Mouse (Mus musculus): ENCODE measurements at regions not wholly inside any gene's neighbourhood (a gene's known extent, or its start where the extent isn't known, plus 50 kb on each side); places are given as distances from the start of the nearest gene placed in this dataset.

DNA sequence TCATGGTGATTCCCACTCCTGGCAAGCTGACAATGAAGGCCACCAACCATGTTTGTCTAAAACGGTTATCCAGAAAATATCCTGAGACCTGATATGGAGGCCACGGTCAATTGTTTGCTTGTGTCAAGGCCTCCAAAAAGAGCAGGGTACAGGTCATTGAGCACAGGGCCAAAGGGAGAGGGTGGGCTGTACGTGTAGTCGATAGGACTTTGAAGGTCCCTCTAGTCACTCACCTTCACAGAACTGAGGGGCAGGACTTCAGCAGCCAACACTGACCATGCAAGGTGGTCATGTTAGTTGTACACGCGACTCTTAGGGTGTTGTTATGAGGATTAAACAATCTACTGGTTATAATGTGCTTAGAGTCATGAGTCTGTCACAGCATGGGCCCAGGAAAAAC, 264.4 kb upstream of the Prok2 start:
- ATAC-seq (ENCODE audit: insufficient read depth, low read depth) (no peak), DNase-seq (ENCODE audit: low spot score) (no peak)
- Histone ChIP-seq H3K27ac (ENCODE audit: low read depth) (no peak overlapping the region), H3K4me2 (ENCODE audit: low read depth, low read length) (no peak overlapping the region), H3K9me3 (replicated peaks; ENCODE audit: control insufficient read depth, low read length) (no peaks in the 10 kb centered on the region), H3K27me3 (ENCODE audit: control insufficient read depth, insufficient read depth, low read length) (peaks cover 11% of the 10 kb centered on the region), H3K4me1 (ENCODE audit: control insufficient read depth, insufficient read depth) (peaks cover 37% of the 10 kb centered on the region), H3K9ac (replicated peaks; ENCODE audit: low read depth, low read length) (no peak overlapping the region), H3K36me3 (replicated peaks; ENCODE audit: control insufficient read depth, insufficient read depth, low read length) (no peaks in the 10 kb centered on the region), H3K4me3 (ENCODE audit: low read depth, low read length) (no peak overlapping the region)
- TF ChIP-seq EP300 (IDR thresholded peaks at IDR 0.05; ENCODE audit: low read depth), result no peak
- no peak for TF ChIP-seq CTCF (IDR thresholded peaks at IDR 0.05; ENCODE audit: low read depth)
- 64% methylated on average over 6 of the region's 6 CpGs for WGBS

DNA sequence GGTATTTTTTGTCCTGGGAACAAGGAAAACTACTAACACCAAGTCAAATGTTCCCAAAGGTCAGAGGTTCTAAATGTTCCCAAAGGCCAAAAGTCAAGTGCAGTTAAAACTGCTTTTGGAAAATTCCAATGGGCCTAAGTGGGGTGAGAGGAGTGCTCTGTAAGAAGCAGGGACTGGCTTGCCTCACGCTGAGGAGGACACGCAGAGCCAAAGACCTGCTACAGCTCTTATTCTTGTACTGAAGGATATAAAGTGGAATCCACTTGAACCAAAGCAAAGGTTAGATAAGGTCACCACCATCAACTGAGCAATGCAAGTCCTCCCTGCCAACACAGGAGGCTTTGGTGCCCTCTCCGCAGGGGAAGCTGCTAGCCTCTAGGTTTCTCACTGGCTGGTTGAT, 260.3 kb upstream of the Prok2 start:
- TF ChIP-seq EP300 (IDR thresholded peaks at IDR 0.05; ENCODE audit: low read depth), result no peak
- no peak for TF ChIP-seq CTCF (IDR thresholded peaks at IDR 0.05; ENCODE audit: low read depth)
- Histone ChIP-seq H3K27ac (ENCODE audit: low read depth) (no peak overlapping the region), H3K4me1 (ENCODE audit: control insufficient read depth, insufficient read depth) (peaks cover 33% of the 10 kb centered on the region), H3K4me3 (ENCODE audit: low read depth, low read length) (no peak overlapping the region), H3K9ac (replicated peaks; ENCODE audit: low read depth, low read length) (no peak overlapping the region), H3K27me3 (ENCODE audit: control insufficient read depth, insufficient read depth, low read length) (peaks cover 21% of the 10 kb centered on the region), H3K36me3 (replicated peaks; ENCODE audit: control insufficient read depth, insufficient read depth, low read length) (no peaks in the 10 kb centered on the region), H3K9me3 (replicated peaks; ENCODE audit: control insufficient read depth, low read length) (no peaks in the 10 kb centered on the region), H3K4me2 (ENCODE audit: low read depth, low read length) (no peak overlapping the region)
- no peak for DNase-seq (ENCODE audit: low spot score)
- ATAC-seq (ENCODE audit: insufficient read depth, low read depth), result no peak
- WGBS, result 45% methylated on average over 3 of the region's 3 CpGs

GRCm38 (mm10) chr6:99985322-99985721, 259.1 kb upstream of the Prok2 start:
- DNase-seq (ENCODE audit: low spot score) (no peak), ATAC-seq (ENCODE audit: insufficient read depth, low read depth) (no peak)
- H3K9me3 ChIP-seq (replicated peaks; ENCODE audit: control insufficient read depth, low read length), result no peaks in the 10 kb centered on the region
- H3K27ac ChIP-seq (ENCODE audit: low read depth), result no peak overlapping the region
- H3K27me3 ChIP-seq (ENCODE audit: control insufficient read depth, insufficient read depth, low read length), result peaks cover 23% of the 10 kb centered on the region
- H3K9ac ChIP-seq (replicated peaks; ENCODE audit: low read depth, low read length), result no peak overlapping the region
- H3K36me3 ChIP-seq (replicated peaks; ENCODE audit: control insufficient read depth, insufficient read depth, low read length), result no peaks in the 10 kb centered on the region
- no peak overlapping the region for H3K4me2 ChIP-seq (ENCODE audit: low read depth, low read length)
- H3K4me3 ChIP-seq (ENCODE audit: low read depth, low read length), result no peak overlapping the region
- peaks cover 23% of the 10 kb centered on the region for H3K4me1 ChIP-seq (ENCODE audit: control insufficient read depth, insufficient read depth)
- WGBS, result 17% methylated on average over 5 of the region's 5 CpGs
- no peak for TF ChIP-seq CTCF (IDR thresholded peaks at IDR 0.05; ENCODE audit: low read depth)
- no peak for TF ChIP-seq EP300 (IDR thresholded peaks at IDR 0.05; ENCODE audit: low read depth)

DNA sequence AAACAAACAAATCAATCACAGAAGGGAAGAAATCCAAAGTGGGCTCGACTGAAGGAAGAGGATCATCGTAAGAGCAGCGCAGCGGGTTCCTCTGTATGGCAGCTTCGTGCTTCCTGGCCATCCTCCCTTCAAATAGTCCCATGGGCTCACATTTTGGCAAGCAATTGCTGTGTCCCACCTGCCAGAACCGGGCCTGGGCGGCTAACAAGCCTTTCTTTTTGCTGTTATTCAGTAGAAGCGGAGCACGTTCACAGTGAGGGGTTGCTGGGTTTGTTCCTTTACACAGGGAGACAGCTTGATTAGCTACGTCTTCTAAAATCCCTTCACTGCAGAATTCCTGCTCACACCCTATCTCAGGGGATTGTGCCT, 258.6 kb upstream of the Prok2 start:
- 34% methylated on average over 10 of the region's 10 CpGs for WGBS
- Histone ChIP-seq H3K27ac (ENCODE audit: low read depth) (no peak overlapping the region), H3K4me1 (ENCODE audit: control insufficient read depth, insufficient read depth) (peaks cover 23% of the 10 kb centered on the region), H3K36me3 (replicated peaks; ENCODE audit: control insufficient read depth, insufficient read depth, low read length) (no peaks in the 10 kb centered on the region), H3K4me3 (ENCODE audit: low read depth, low read length) (no peak overlapping the region), H3K27me3 (ENCODE audit: control insufficient read depth, insufficient read depth, low read length) (peaks cover 26% of the 10 kb centered on the region), H3K9ac (replicated peaks; ENCODE audit: low read depth, low read length) (no peak overlapping the region), H3K9me3 (replicated peaks; ENCODE audit: control insufficient read depth, low read length) (no peaks in the 10 kb centered on the region), H3K4me2 (ENCODE audit: low read depth, low read length) (no peak overlapping the region)
- DNase-seq (ENCODE audit: low spot score) (no peak), ATAC-seq (ENCODE audit: insufficient read depth, low read depth) (no peak)
- TF ChIP-seq EP300 (IDR thresholded peaks at IDR 0.05; ENCODE audit: low read depth) (no peak), CTCF (IDR thresholded peaks at IDR 0.05; ENCODE audit: low read depth) (no peak)

- peaks cover 26% of the 10 kb centered on the region for H3K27me3 ChIP-seq (ENCODE audit: control insufficient read depth, insufficient read depth, low read length)
- H3K27ac ChIP-seq (ENCODE audit: low read depth), result no peak overlapping the region
- no peak overlapping the region for H3K9ac ChIP-seq (replicated peaks; ENCODE audit: low read depth, low read length)
- peaks cover 23% of the 10 kb centered on the region for H3K4me1 ChIP-seq (ENCODE audit: control insufficient read depth, insufficient read depth)
- TF ChIP-seq EP300 (IDR thresholded peaks at IDR 0.05; ENCODE audit: low read depth), result no peak
- no peak for TF ChIP-seq CTCF (IDR thresholded peaks at IDR 0.05; ENCODE audit: low read depth)
- H3K36me3 ChIP-seq (replicated peaks; ENCODE audit: control insufficient read depth, insufficient read depth, low read length), result no peaks in the 10 kb centered on the region
- no peak for DNase-seq (ENCODE audit: low spot score)
- 25% methylated on average over 7 of the region's 7 CpGs for WGBS
- H3K4me2 ChIP-seq (ENCODE audit: low read depth, low read length), result no peak overlapping the region
- no peaks in the 10 kb centered on the region for H3K9me3 ChIP-seq (replicated peaks; ENCODE audit: control insufficient read depth, low read length)
- ATAC-seq (ENCODE audit: insufficient read depth, low read depth), result no peak
- no peak overlapping the region for H3K4me3 ChIP-seq (ENCODE audit: low read depth, low read length)
These were observed 258.1 kb upstream of the Prok2 start for GRCm38 (mm10) chr6:99984057-99984855.

GRCm38 (mm10) chr6:99979614-99980013, 253.4 kb upstream of the Prok2 start:
- DNase-seq (ENCODE audit: low spot score) (no peak), ATAC-seq (ENCODE audit: insufficient read depth, low read depth) (no peak)
- TF ChIP-seq EP300 (IDR thresholded peaks at IDR 0.05; ENCODE audit: low read depth), result no peak
- no peak for TF ChIP-seq CTCF (IDR thresholded peaks at IDR 0.05; ENCODE audit: low read depth)
- H3K4me2 ChIP-seq (ENCODE audit: low read depth, low read length), result no peak overlapping the region
- no peak overlapping the region for H3K9ac ChIP-seq (replicated peaks; ENCODE audit: low read depth, low read length)
- H3K9me3 ChIP-seq (replicated peaks; ENCODE audit: control insufficient read depth, low read length), result no peaks in the 10 kb centered on the region
- peaks cover 2% of the 10 kb centered on the region for H3K4me1 ChIP-seq (ENCODE audit: control insufficient read depth, insufficient read depth)
- no peak overlapping the region for H3K27ac ChIP-seq (ENCODE audit: low read depth)
- 48% methylated on average over 5 of the region's 5 CpGs for WGBS
- no peak overlapping the region for H3K4me3 ChIP-seq (ENCODE audit: low read depth, low read length)
- H3K36me3 ChIP-seq (replicated peaks; ENCODE audit: control insufficient read depth, insufficient read depth, low read length), result no peaks in the 10 kb centered on the region
- peaks cover 15% of the 10 kb centered on the region; the same call in 1 of the 2 replicates for H3K27me3 ChIP-seq (ENCODE audit: control insufficient read depth, insufficient read depth, low read length)
